Mouse (Mus musculus): ENCODE results near the gene Prkaa1. TPM values are rescaled to one million over a fixed set of nuclear protein-coding genes. Genes with fewer than 3 reads are reported as not detected.
"Not testable (repeated sequence)": the region's sequence is repeated elsewhere in the genome, so short reads cannot be mapped to it uniquely, and the experiment has no call there.

Prkaa1 gene
- polyA plus RNA-seq, 1 experiment from 2014 or later, result 16.8 TPM

- no peak overlapping the region for H3K9ac ChIP-seq
- no peaks in the 10 kb centered on the region for H3K9me3 ChIP-seq
- peaks cover 14% of the 10 kb centered on the region for H3K4me1 ChIP-seq
- no peak for ATAC-seq (ENCODE audit: low FRiP score, low read depth)
- no peak overlapping the region for H3K27ac ChIP-seq
- H3K4me3 ChIP-seq, result no peak overlapping the region
- WGBS, result 93% methylated on average over 1 of the region's 1 CpGs
- H3K4me2 ChIP-seq (replicated peaks), result no peak overlapping the region
- H3K36me3 ChIP-seq, result peaks cover 25% of the 10 kb centered on the region
- no peaks in the 10 kb centered on the region for H3K27me3 ChIP-seq
Measured at GRCm38 (mm10) chr15:5188029-5188428, 44.4 kb downstream of the Prkaa1 start.

GRCm38 (mm10) chr15:5189504-5190093 lies 45.9 kb downstream of the Prkaa1 start:
- no peak overlapping the region for H3K9ac ChIP-seq
- H3K27me3 ChIP-seq, result no peaks in the 10 kb centered on the region
- H3K4me1 ChIP-seq, result peaks cover 9% of the 10 kb centered on the region
- H3K9me3 ChIP-seq, result no peaks in the 10 kb centered on the region
- peaks cover 30% of the 10 kb centered on the region for H3K36me3 ChIP-seq
- no peak overlapping the region for H3K27ac ChIP-seq
- no peak overlapping the region for H3K4me2 ChIP-seq (replicated peaks)
- no peak for ATAC-seq (ENCODE audit: low FRiP score, low read depth)
- WGBS, result 72% methylated on average over 10 of the region's 10 CpGs
- H3K4me3 ChIP-seq, result no peak overlapping the region

GRCm38 (mm10) chr15:5193833-5194232 lies 50.2 kb downstream of the Prkaa1 start:
- ATAC-seq (ENCODE audit: low FRiP score, low read depth), result no peak
- Histone ChIP-seq H3K27ac (no peak overlapping the region), H3K4me2 (replicated peaks) (no peak overlapping the region), H3K36me3 (peaks cover 30% of the 10 kb centered on the region), H3K9ac (no peak overlapping the region), H3K4me1 (0 out of 2 replicates have a peak, but pooled peaks cover 2% of the 10 kb centered on the region), H3K9me3 (no peaks in the 10 kb centered on the region), H3K4me3 (no peak overlapping the region), H3K27me3 (no peaks in the 10 kb centered on the region)
- WGBS, result 77% methylated on average over 3 of the region's 3 CpGs

GRCm38 (mm10) chr15:5194446-5194845 lies 50.8 kb downstream of the Prkaa1 start:
- Histone ChIP-seq H3K9ac (no peak overlapping the region), H3K4me3 (no peak overlapping the region), H3K4me2 (replicated peaks) (no peak overlapping the region), H3K27ac (no peak overlapping the region), H3K9me3 (no peaks in the 10 kb centered on the region), H3K27me3 (no peaks in the 10 kb centered on the region), H3K4me1 (0 out of 2 replicates have a peak, but pooled peaks cover 2% of the 10 kb centered on the region), H3K36me3 (peaks cover 30% of the 10 kb centered on the region)
- WGBS, result 91% methylated on average over 6 of the region's 6 CpGs
- ATAC-seq (ENCODE audit: low FRiP score, low read depth), result no peak

- no peak for ATAC-seq (ENCODE audit: low FRiP score, low read depth)
Measured at GRCm38 (mm10) chr15:5194931-5195330, 51.3 kb downstream of the Prkaa1 start.

GRCm38 (mm10) chr15:5195987-5196514 lies 52.4 kb downstream of the Prkaa1 start:
- H3K4me3 ChIP-seq, result no peak overlapping the region
- no peak overlapping the region for H3K27ac ChIP-seq
- H3K27me3 ChIP-seq, result no peaks in the 10 kb centered on the region
- no peak for ATAC-seq (ENCODE audit: low FRiP score, low read depth)
- H3K9me3 ChIP-seq, result no peaks in the 10 kb centered on the region
- no peak overlapping the region for H3K4me2 ChIP-seq (replicated peaks)
- 65% methylated on average over 4 of the region's 4 CpGs for WGBS
- peaks cover 21% of the 10 kb centered on the region for H3K36me3 ChIP-seq
- H3K9ac ChIP-seq, result no peak overlapping the region
- 0 out of 2 replicates have a peak, but pooled peaks cover 2% of the 10 kb centered on the region for H3K4me1 ChIP-seq

More at GRCm38 (mm10) chr15:5194931-5195330, 51.3 kb downstream of the Prkaa1 start:
- Histone ChIP-seq H3K27ac (no peak overlapping the region), H3K27me3 (no peaks in the 10 kb centered on the region), H3K4me2 (replicated peaks) (no peak overlapping the region), H3K4me1 (0 out of 2 replicates have a peak, but pooled peaks cover 2% of the 10 kb centered on the region), H3K9ac (no peak overlapping the region), H3K36me3 (peaks cover 28% of the 10 kb centered on the region), H3K4me3 (no peak overlapping the region), H3K9me3 (no peaks in the 10 kb centered on the region)
- WGBS, result 89% methylated on average over 9 of the region's 9 CpGs

- 67% methylated on average over 4 of the region's 4 CpGs for WGBS
- H3K27ac ChIP-seq, result no peak overlapping the region
- peaks cover 15% of the 10 kb centered on the region for H3K36me3 ChIP-seq
- H3K9ac ChIP-seq, result no peak overlapping the region
- ATAC-seq (ENCODE audit: low FRiP score, low read depth), result no peak
- H3K4me1 ChIP-seq, result 0 out of 2 replicates have a peak, but pooled peaks cover 2% of the 10 kb centered on the region
- no peaks in the 10 kb centered on the region for H3K27me3 ChIP-seq
- no peak overlapping the region for H3K4me2 ChIP-seq (replicated peaks)
- no peak overlapping the region for H3K4me3 ChIP-seq
- H3K9me3 ChIP-seq, result no peaks in the 10 kb centered on the region
Measured at GRCm38 (mm10) chr15:5196691-5197090, 53.0 kb downstream of the Prkaa1 start.

GRCm38 (mm10) chr15:5205222-5205621 lies 61.6 kb downstream of the Prkaa1 start:
- 73% methylated on average over 9 of the region's 9 CpGs for WGBS

GRCm38 (mm10) chr15:5209116-5209515 lies 65.5 kb downstream of the Prkaa1 start:
- peaks cover 14% of the 10 kb centered on the region for H3K36me3 ChIP-seq
- H3K27me3 ChIP-seq, result no peaks in the 10 kb centered on the region
- H3K27ac ChIP-seq, result no peak overlapping the region
- ATAC-seq (ENCODE audit: low FRiP score, low read depth), result no peak
- 94% methylated on average over 3 of the region's 3 CpGs for whole genome bisulfite sequencing
- H3K9me3 ChIP-seq, result no peaks in the 10 kb centered on the region
- no peak overlapping the region for H3K4me2 ChIP-seq (replicated peaks)
- no peak overlapping the region for H3K9ac ChIP-seq
- no peak overlapping the region for H3K4me3 ChIP-seq
- H3K4me1 ChIP-seq, result peaks cover 14% of the 10 kb centered on the region; the same call in 1 of the 2 replicates

More at GRCm38 (mm10) chr15:5205222-5205621, 61.6 kb downstream of the Prkaa1 start:
- Histone ChIP-seq H3K27ac (no peak overlapping the region), H3K9ac (no peak overlapping the region), H3K9me3 (no peaks in the 10 kb centered on the region), H3K27me3 (no peaks in the 10 kb centered on the region), H3K36me3 (peaks cover 5% of the 10 kb centered on the region), H3K4me1 (peaks cover 14% of the 10 kb centered on the region; the same call in 1 of the 2 replicates), H3K4me2 (replicated peaks) (no peak overlapping the region), H3K4me3 (no peak overlapping the region)
- ATAC-seq (ENCODE audit: low FRiP score, low read depth), result no peak

- Histone ChIP-seq H3K9ac (no peak overlapping the region), H3K4me1 (no peaks in the 10 kb centered on the region), H3K27me3 (no peaks in the 10 kb centered on the region), H3K27ac (no peak overlapping the region), H3K4me2 (replicated peaks) (no peak overlapping the region), H3K4me3 (no peak overlapping the region), H3K36me3 (peaks cover 18% of the 10 kb centered on the region), H3K9me3 (no peaks in the 10 kb centered on the region)
- ATAC-seq (ENCODE audit: low FRiP score, low read depth), result no peak
- 90% methylated on average over 6 of the region's 6 CpGs for WGBS
Measured at GRCm38 (mm10) chr15:5220491-5220890, 76.8 kb downstream of the Prkaa1 start.

- not testable (repeated sequence) for H3K27me3 ChIP-seq; H3K9ac ChIP-seq; H3K4me2 ChIP-seq (replicated peaks); H3K27ac ChIP-seq; ATAC-seq (ENCODE audit: low FRiP score, low read depth); H3K4me1 ChIP-seq; H3K4me3 ChIP-seq; H3K36me3 ChIP-seq; H3K9me3 ChIP-seq
- 82% methylated on average over 10 of the region's 10 CpGs for WGBS
Measured at GRCm38 (mm10) chr15:5230746-5231145, 87.1 kb downstream of the Prkaa1 start.

All from limb, embryonic 13.5 days (tissue).